Mouse (Mus musculus) R1 (cell line): ENCODE results near the gene Kcp.
A peak's percentile ranks its signal among the peaks of the same experiment; 100 is the strongest.

Experiments used
- DNase-seq: peaks from one replicate; pipeline ENCODE4 v3.0.0-alpha.2; 2018; ENCODE audit warnings: low read depth, low spot score

Gene Kcp

GRCm38 (mm10) chr6:29463388-29463787, 44.4 kb downstream of the Kcp start:
- DNase-seq = no peak

GRCm38 (mm10) chr6:29461502-29461901, 46.2 kb downstream of the Kcp start:
- DNase-seq = no peak

GRCm38 (mm10) chr6:29450667-29451066, 57.1 kb downstream of the Kcp start:
- DNase-seq = no peak

- peak; percentile 96 for DNase-seq
Observed at GRCm38 (mm10) chr6:29449858-29450257, 57.9 kb downstream of the Kcp start.

GRCm38 (mm10) chr6:29445354-29445753, 62.4 kb downstream of the Kcp start:
- no peak for DNase-seq

- peak; percentile 73 for DNase-seq
Observed at GRCm38 (mm10) chr6:29444773-29445172, 63.0 kb downstream of the Kcp start.

- DNase-seq = no peak
Observed at GRCm38 (mm10) chr6:29439789-29440188, 68.0 kb downstream of the Kcp start.

- DNase-seq = no peak
Observed at GRCm38 (mm10) chr6:29439251-29439650, 68.5 kb downstream of the Kcp start.

GRCm38 (mm10) chr6:29436461-29436934, 71.3 kb downstream of the Kcp start:
- DNase-seq = peak; percentile 61

- DNase-seq = peak; percentile 44
Observed at GRCm38 (mm10) chr6:29435940-29436451, 71.8 kb downstream of the Kcp start.

GRCm38 (mm10) chr6:29434911-29435691, 72.7 kb downstream of the Kcp start:
- DNase-seq = peak; percentile 72

- peak; percentile 36 for DNase-seq
Observed at GRCm38 (mm10) chr6:29433804-29434795, 73.7 kb downstream of the Kcp start.

GRCm38 (mm10) chr6:29433038-29433803, 74.5 kb downstream of the Kcp start, which contains the start of gene Flnc:
Gene Flnc (plus strand): TSS chr6:29433256.
- peak; percentile 28 for DNase-seq

GRCm38 (mm10) chr6:29432676-29433037, 75.1 kb downstream of the Kcp start:
- no peak for DNase-seq

GRCm38 (mm10) chr6:29432156-29432555, 75.6 kb downstream of the Kcp start:
- DNase-seq = no peak

GRCm38 (mm10) chr6:29431473-29431872, 76.3 kb downstream of the Kcp start:
- DNase-seq = no peak

GRCm38 (mm10) chr6:29430681-29431420, 76.9 kb downstream of the Kcp start:
- DNase-seq = peak; percentile 37

GRCm38 (mm10) chr6:29428171-29428570, 79.6 kb downstream of the Kcp start:
- no peak for DNase-seq

- peak; percentile 52 for DNase-seq
Observed at GRCm38 (mm10) chr6:29426331-29426730, 81.4 kb downstream of the Kcp start.

GRCm38 (mm10) chr6:29425118-29425517, 82.6 kb downstream of the Kcp start:
- DNase-seq = no peak
